Mouse (Mus musculus) erythroblast, embryonic 14.5 days (primary cell): Measurements from ENCODE around the gene Glb1l.

ENCODE experiments used
- GATA1 ChIP-seq: IDR thresholded peaks from 2 replicates; pipeline ENCODE4 v1.6.1; 2012; ENCODE audit warnings: low read length, inconsistent platforms, mixed read lengths
- TAL1 ChIP-seq: IDR thresholded peaks from 3 replicates; pipeline ENCODE4 v1.6.1; 2012; ENCODE audit warnings: low read length, inconsistent platforms, mixed read lengths

- TF ChIP-seq GATA1: no peak
- TF ChIP-seq TAL1: no peak
Measured at GRCm38 (mm10) chr1:75225473-75225872, 14.9 kb upstream of the Glb1l start.
